Mouse (Mus musculus) c-Kit-positive CD71-positive TER-119-negative erythroid progenitor cells, embryonic 14.5 days (primary cell): Measurements from ENCODE around the gene Pigx.

Source experiments
- DNase-seq: peaks from one replicate; pipeline ENCODE4 v3.0.0-alpha.2; 2013; ENCODE audit warnings: low read depth

The Pigx gene

GRCm38 (mm10) chr16:32058817-32059216 lies 40.7 kb downstream of the Pigx start:
- no peak for DNase-seq

GRCm38 (mm10) chr16:32042367-32042766 lies 57.2 kb downstream of the Pigx start:
- DNase-seq, result no peak
